9 mouse cellular contexts compared by ENCODE assay signal in the genomic region with DNA sequence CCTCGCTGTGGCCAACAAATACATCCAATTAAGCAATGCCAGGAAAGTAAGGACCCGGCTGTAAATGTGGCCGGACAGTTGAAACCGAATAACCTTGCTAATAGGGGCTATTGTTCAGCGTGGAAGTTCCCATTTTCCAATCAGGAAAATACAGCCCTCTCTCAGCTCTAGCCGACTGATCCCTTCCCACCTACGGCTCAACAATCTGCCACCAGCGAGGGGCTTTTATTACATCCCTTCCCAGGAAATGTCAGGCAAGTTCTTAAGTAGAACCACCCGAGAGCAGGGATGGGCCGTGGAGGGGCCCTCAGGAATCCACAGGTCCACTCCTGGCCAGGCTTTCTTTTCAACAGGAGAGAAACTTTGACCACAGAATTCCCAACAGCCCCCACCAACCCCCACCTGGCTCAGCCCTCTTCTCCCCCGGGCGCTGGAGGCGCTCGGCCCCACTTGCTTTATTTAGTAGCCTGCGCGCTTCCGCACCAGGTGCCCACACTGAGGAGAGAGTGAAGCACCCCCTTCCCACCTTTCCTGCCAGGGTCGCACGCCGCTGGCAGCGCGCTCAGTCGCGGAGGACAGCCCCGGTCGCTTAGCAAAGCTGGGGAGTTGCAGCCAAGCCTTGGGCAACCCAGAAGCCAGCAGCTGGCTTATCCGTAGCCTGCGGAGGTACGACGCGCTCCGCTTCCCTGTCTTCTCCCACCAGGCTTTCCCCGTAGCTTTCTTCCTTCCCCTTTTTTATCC. TPM values are rescaled to one million over a fixed set of nuclear protein-coding genes. Genes with fewer than 3 reads are reported as not detected.
DNase-seq lines count a peak whose midpoint lies in the region; ATAC-seq lines count a peak whose summit lies in the region.
"Had no signal": no experiment of that assay in that cellular context is flagged by ENCODE, and none has a peak within 500 bp of the region (broad histone marks: within the 10 kb centered on the region; RNA-seq: fewer than 3 reads in every experiment).

No protein-coding gene starts in this region.

- peak; percentile 36 for ATAC-seq in forebrain, embryonic 13.5 days
- ATAC-seq in megakaryocyte, adult 5-6 weeks (ENCODE audit: poor library complexity, severe bottlenecking) = 0 out of 2 replicates have a peak, but pooled peaks have one; percentile 14
- ATAC-seq in stomach, embryonic 14.5 days (ENCODE audit: insufficient number of reproducible peaks, insufficient read depth, low FRiP score, low read depth) = no peak

- H3K9me3 ChIP-seq in forebrain, embryonic 13.5 days (replicated peaks) = no peaks in the 10 kb centered on the region
- no peaks in the 10 kb centered on the region for H3K9me3 ChIP-seq in stomach, embryonic 14.5 days (ENCODE audit: control insufficient read depth, low read depth, low read length)

- peaks cover 65% of the 10 kb centered on the region for H3K27me3 ChIP-seq in forebrain, embryonic 13.5 days
- peaks cover 58% of the 10 kb centered on the region for H3K27me3 ChIP-seq in stomach, embryonic 14.5 days (ENCODE audit: control insufficient read depth, insufficient read depth, low read length)

- H3K4me1 ChIP-seq in forebrain, embryonic 13.5 days = peaks cover 56% of the 10 kb centered on the region
- H3K4me1 ChIP-seq in stomach, embryonic 14.5 days (ENCODE audit: control insufficient read depth, insufficient read depth, low read length) = no peaks in the 10 kb centered on the region

- under 1% methylated on average over 33 of the region's 33 CpGs for WGBS in forebrain, embryonic 13.5 days
- 1% methylated on average over 32 of the region's 33 CpGs for WGBS in stomach, embryonic 14.5 days

- intact Hi-C loops in left cerebral cortex, postnatal 25 days (cut with DNase I) = no loop called here

- peak overlapping the region; percentile 68 for H3K9ac ChIP-seq in forebrain, embryonic 13.5 days
- no peak overlapping the region for H3K9ac ChIP-seq in stomach, embryonic 14.5 days (replicated peaks; ENCODE audit: low read depth, low read length)
- H3K9ac ChIP-seq: liver, embryonic 14.5 days had no signal

- peak overlapping the region; percentile 71 for H3K4me2 ChIP-seq in forebrain, embryonic 13.5 days
- H3K4me2 ChIP-seq in stomach, embryonic 14.5 days (replicated peaks; ENCODE audit: low read depth, low read length) = no peak overlapping the region

- peak overlapping the region; percentile 38 for H3K4me3 ChIP-seq in forebrain, embryonic 13.5 days
- H3K4me3 ChIP-seq in stomach, embryonic 14.5 days (ENCODE audit: low read depth, low read length) = 0 out of 2 replicates have a peak overlapping the region, but pooled peaks have one; percentile 1

- no peaks in the 10 kb centered on the region for H3K36me3 ChIP-seq in forebrain, embryonic 13.5 days (ENCODE audit: poor library complexity, severe bottlenecking)
- H3K36me3 ChIP-seq in stomach, embryonic 14.5 days (ENCODE audit: control insufficient read depth, insufficient read depth, low read length) = no peaks in the 10 kb centered on the region

- peak overlapping the region; percentile 20; the same call in 1 of the 2 replicates for H3K27ac ChIP-seq in forebrain, embryonic 13.5 days
- H3K27ac ChIP-seq in stomach, embryonic 14.5 days (ENCODE audit: low read length) = no peak overlapping the region
- H3K27ac ChIP-seq: liver, embryonic 14.5 days had no signal

- peak; percentile 15 for DNase-seq in testis, postnatal 14 days (ENCODE audit: low spot score)
- no peak for DNase-seq in testis, postnatal 10 days (ENCODE audit: low spot score)
- no peak for DNase-seq in urinary bladder, postnatal 25 days (ENCODE audit: low spot score)
- no peak for DNase-seq in layer of hippocampus, postnatal 36 days
- DNase-seq in left cerebral cortex, postnatal 25 days (ENCODE audit: low spot score in 2 of 2) = no peak

RNA-seq across cellular contexts. Expression of gene Sp8, which starts 3.3 kb away (rescaled TPM):
- 16.7 and 17.0 TPM in 2 replicates for polyA plus RNA-seq in forebrain, embryonic 13.5 days (2015; fragmentation: Nextera tagmentation; extraction: Ambion mirVana)
- total RNA-seq in megakaryocyte, adult 5-6 weeks (2015) = not detected in 2 replicates
- not detected in 2 replicates for total RNA-seq in megakaryocyte, adult 5-6 weeks (2017)
- not detected in 2 replicates for polyA plus RNA-seq in stomach, embryonic 14.5 days (2014; fragmentation: Nextera tagmentation; extraction: Ambion mirVana)
- total RNA-seq in layer of hippocampus, postnatal 36 days (2021) = 1 to 10 TPM; 1.4 to 3.1 TPM
- total RNA-seq in left cerebral cortex, postnatal 25 days (2021) = 1 to 10 TPM; 1.7 to 2.5 TPM
